ENCODE assay signal across 8 mouse cellular contexts in the genomic region with DNA sequence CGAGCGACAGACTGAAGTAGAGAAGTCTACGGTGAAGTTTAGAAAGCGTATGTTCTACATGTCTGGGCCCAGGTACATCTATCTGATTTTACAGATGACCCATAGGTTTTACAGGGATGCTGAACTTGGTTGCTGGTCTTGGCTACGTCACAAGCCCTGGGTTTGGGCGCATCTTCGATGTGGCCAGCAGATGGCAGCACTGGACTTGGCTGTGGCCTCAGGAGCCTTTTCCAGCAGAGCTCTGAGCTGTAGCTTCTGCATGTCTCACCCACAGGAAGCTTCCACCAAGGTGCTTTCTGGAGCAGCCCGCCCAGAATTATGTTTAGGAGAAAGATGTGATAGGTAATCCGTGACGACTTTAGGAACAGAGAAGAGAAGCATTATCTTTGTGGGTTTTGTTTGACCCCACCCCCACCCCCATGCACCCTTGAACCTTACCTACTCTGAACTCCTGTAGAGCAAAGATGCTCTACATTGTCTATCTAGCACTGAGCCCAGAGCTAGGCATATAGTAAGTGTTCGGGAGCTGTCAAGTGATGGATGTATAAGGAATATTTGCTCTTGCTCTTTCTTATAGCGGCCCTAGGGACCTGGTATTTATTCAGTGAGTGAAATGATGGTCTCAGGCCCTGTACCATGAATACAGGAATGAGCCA. TPM values are rescaled to one million over a fixed set of nuclear protein-coding genes. Genes with fewer than 3 reads are reported as not detected.
DNase-seq lines count a peak whose midpoint lies in the region; ATAC-seq lines count a peak whose summit lies in the region.

No protein-coding gene starts in this region.

- no peak overlapping the region for H3K4me2 ChIP-seq in heart, embryonic 16.5 days (ENCODE audit: low read depth, low read length)
- no peak overlapping the region for H3K4me2 ChIP-seq in liver, embryonic 11.5 days
- no peak overlapping the region for H3K4me2 ChIP-seq in stomach, embryonic 14.5 days (replicated peaks; ENCODE audit: low read depth, low read length)

- peak; percentile 56 for DNase-seq in c-Kit-negative CD71-positive TER-119-positive erythroid progenitor cells, embryonic 14.5 days (ENCODE audit: low read depth, low spot score)
- DNase-seq in forebrain, embryonic 10.5 days (ENCODE audit: extremely low spot score, low spot score), result peak; percentile 80
- peak; percentile 94 for DNase-seq in kidney, postnatal 14 days
- DNase-seq in liver, embryonic 11.5 days (ENCODE audit: low spot score), result peak; percentile 74
- DNase-seq in neural tube, embryonic 10.5 days (ENCODE audit: extremely low spot score, low spot score), result peak; percentile 88

- peak; percentile 98 for ATAC-seq in CD4-positive, CD25-positive, alpha-beta regulatory T cell, adult 4 months
- ATAC-seq in heart, embryonic 16.5 days (replicated peaks; ENCODE audit: extremely low read depth, insufficient read depth, low FRiP score), result peak; percentile 74
- ATAC-seq in liver, embryonic 11.5 days (replicated peaks; ENCODE audit: low FRiP score), result peak; percentile 68
- ATAC-seq in stomach, embryonic 14.5 days (ENCODE audit: insufficient number of reproducible peaks, insufficient read depth, low FRiP score, low read depth), result peak; percentile 67; the same call in 1 of the 2 replicates

- no peak overlapping the region for H3K9ac ChIP-seq in heart, embryonic 16.5 days (ENCODE audit: low read length)
- no peak overlapping the region for H3K9ac ChIP-seq in liver, embryonic 11.5 days (ENCODE audit: low read depth, low read length)
- no peak overlapping the region for H3K9ac ChIP-seq in stomach, embryonic 14.5 days (replicated peaks; ENCODE audit: low read depth, low read length)

- no peak overlapping the region for H3K4me3 ChIP-seq in forebrain, embryonic 10.5 days
- no peak overlapping the region for H3K4me3 ChIP-seq in heart, embryonic 16.5 days (ENCODE audit: low read length)
- H3K4me3 ChIP-seq in liver, embryonic 11.5 days (ENCODE audit: low read depth, low read length), result no peak overlapping the region
- H3K4me3 ChIP-seq in stomach, embryonic 14.5 days (ENCODE audit: low read depth, low read length), result no peak overlapping the region

- no peaks in the 10 kb centered on the region for H3K27me3 ChIP-seq in forebrain, embryonic 10.5 days (ENCODE audit: poor library complexity, severe bottlenecking)
- H3K27me3 ChIP-seq in heart, embryonic 16.5 days (ENCODE audit: control insufficient read depth, insufficient read depth, low read length), result no peaks in the 10 kb centered on the region
- H3K27me3 ChIP-seq in liver, embryonic 11.5 days (replicated peaks; ENCODE audit: control insufficient read depth, insufficient read depth, low read length), result no peaks in the 10 kb centered on the region
- H3K27me3 ChIP-seq in stomach, embryonic 14.5 days (ENCODE audit: control insufficient read depth, insufficient read depth, low read length), result no peaks in the 10 kb centered on the region

- no peaks in the 10 kb centered on the region; the same call in 1 of the 2 replicates for H3K9me3 ChIP-seq in forebrain, embryonic 10.5 days
- H3K9me3 ChIP-seq in heart, embryonic 16.5 days (replicated peaks; ENCODE audit: control insufficient read depth, low read length), result peaks cover 5% of the 10 kb centered on the region; the same call in 1 of the 2 replicates
- no peaks in the 10 kb centered on the region for H3K9me3 ChIP-seq in liver, embryonic 11.5 days (ENCODE audit: control insufficient read depth, low read length)
- no peaks in the 10 kb centered on the region for H3K9me3 ChIP-seq in stomach, embryonic 14.5 days (ENCODE audit: control insufficient read depth, low read depth, low read length)

- no peak overlapping the region for H3K27ac ChIP-seq in forebrain, embryonic 10.5 days
- no peak overlapping the region for H3K27ac ChIP-seq in heart, embryonic 16.5 days (ENCODE audit: low read length)
- no peak overlapping the region for H3K27ac ChIP-seq in liver, embryonic 11.5 days (ENCODE audit: low read depth, low read length)
- H3K27ac ChIP-seq in stomach, embryonic 14.5 days (ENCODE audit: low read length), result no peak overlapping the region

- no peaks in the 10 kb centered on the region for H3K36me3 ChIP-seq in forebrain, embryonic 10.5 days (replicated peaks)
- H3K36me3 ChIP-seq in heart, embryonic 16.5 days (ENCODE audit: control insufficient read depth, insufficient read depth), result peaks cover 2% of the 10 kb centered on the region; the same call in 1 of the 2 replicates
- H3K36me3 ChIP-seq in liver, embryonic 11.5 days (ENCODE audit: control insufficient read depth, insufficient read depth, low read length), result no peaks in the 10 kb centered on the region
- no peaks in the 10 kb centered on the region for H3K36me3 ChIP-seq in stomach, embryonic 14.5 days (ENCODE audit: control insufficient read depth, insufficient read depth, low read length)

- peaks cover 23% of the 10 kb centered on the region for H3K4me1 ChIP-seq in forebrain, embryonic 10.5 days
- H3K4me1 ChIP-seq in heart, embryonic 16.5 days (ENCODE audit: control insufficient read depth, insufficient read depth, low read length), result peaks cover 16% of the 10 kb centered on the region
- no peaks in the 10 kb centered on the region; the same call in 1 of the 2 replicates for H3K4me1 ChIP-seq in liver, embryonic 11.5 days (replicated peaks; ENCODE audit: control insufficient read depth, insufficient read depth, low read length)
- H3K4me1 ChIP-seq in stomach, embryonic 14.5 days (ENCODE audit: control insufficient read depth, insufficient read depth, low read length), result peaks cover 8% of the 10 kb centered on the region

- WGBS in forebrain, embryonic 10.5 days, result 32% methylated on average over 12 of the region's 12 CpGs
- WGBS in heart, embryonic 16.5 days, result 23% methylated on average over 12 of the region's 12 CpGs
- 25% methylated on average over 12 of the region's 12 CpGs for WGBS in liver, embryonic 11.5 days
- 26% methylated on average over 12 of the region's 12 CpGs for WGBS in stomach, embryonic 14.5 days

RNA-seq across cellular contexts. Expression of a gene that starts 50.7 kb away (rescaled TPM):
- polyA plus RNA-seq in CD4-positive, CD25-positive, alpha-beta regulatory T cell, adult 4 months (2017; shearing (Covaris generic)), result under 1 TPM; 0.15 to 0.92 TPM
- 119 and 122 TPM in 2 replicates for polyA plus RNA-seq in forebrain, embryonic 10.5 days (2016; fragmentation: Nextera tagmentation; extraction: Ambion mirVana)
- polyA plus RNA-seq in heart, embryonic 16.5 days (2015; fragmentation: Nextera tagmentation; extraction: Ambion mirVana), result 95.3 and 104 TPM in 2 replicates
- polyA plus RNA-seq in liver, embryonic 11.5 days (2014; fragmentation: Nextera tagmentation; extraction: Ambion mirVana), result 85.7 and 89.5 TPM in 2 replicates
- polyA plus RNA-seq in stomach, embryonic 14.5 days (2014; fragmentation: Nextera tagmentation; extraction: Ambion mirVana), result 201 and 203 TPM in 2 replicates

Comparison
In these comparisons a context has a peak if more than half of its experiments do, and no peak if none do; other contexts are left out.
1. RNA of a gene that starts 50.7 kb away (polyA plus RNA-seq): 201 to 203 TPM in stomach, embryonic 14.5 days, 119 to 122 TPM in forebrain, embryonic 10.5 days, 95.3 to 104 TPM in heart, embryonic 16.5 days and 85.7 to 89.5 TPM in liver, embryonic 11.5 days; 0.15 to 0.92 TPM in CD4-positive, CD25-positive, alpha-beta regulatory T cell, adult 4 months; every median in the first group is over 10 times any median in the second.
2. Peak in every context shown above with its lines, with median percentiles within 50 percentile points of each other: ATAC-seq and DNase-seq.